Mouse (Mus musculus): ENCODE data around the gene Cnr2.
"Not testable (repeated sequence)": the region's sequence is repeated elsewhere in the genome, so short reads cannot be mapped to it uniquely, and the experiment has no call there.

The Cnr2 gene

DNA sequence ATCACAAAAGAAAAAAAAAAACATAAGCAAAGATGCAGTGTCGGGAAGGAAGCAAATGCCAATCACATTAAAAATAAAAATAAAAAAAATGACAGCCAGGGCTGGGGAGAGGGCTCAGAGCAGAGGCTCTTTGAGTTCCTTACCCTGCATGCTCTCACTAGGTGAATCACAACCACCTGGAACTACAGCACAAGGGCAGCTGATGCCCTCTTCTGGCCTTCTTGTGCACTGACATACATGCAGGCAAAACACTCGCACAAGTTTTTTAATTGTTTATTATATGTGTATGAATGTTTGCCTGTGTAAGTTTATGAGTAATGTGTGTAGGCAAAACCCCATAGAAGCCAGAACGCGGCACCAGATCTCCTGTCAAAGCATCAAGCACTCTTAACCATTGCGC is 36.6 kb downstream of the Cnr2 start:
- no peak for ATAC-seq (ENCODE audit: low TSS enrichment)

DNA sequence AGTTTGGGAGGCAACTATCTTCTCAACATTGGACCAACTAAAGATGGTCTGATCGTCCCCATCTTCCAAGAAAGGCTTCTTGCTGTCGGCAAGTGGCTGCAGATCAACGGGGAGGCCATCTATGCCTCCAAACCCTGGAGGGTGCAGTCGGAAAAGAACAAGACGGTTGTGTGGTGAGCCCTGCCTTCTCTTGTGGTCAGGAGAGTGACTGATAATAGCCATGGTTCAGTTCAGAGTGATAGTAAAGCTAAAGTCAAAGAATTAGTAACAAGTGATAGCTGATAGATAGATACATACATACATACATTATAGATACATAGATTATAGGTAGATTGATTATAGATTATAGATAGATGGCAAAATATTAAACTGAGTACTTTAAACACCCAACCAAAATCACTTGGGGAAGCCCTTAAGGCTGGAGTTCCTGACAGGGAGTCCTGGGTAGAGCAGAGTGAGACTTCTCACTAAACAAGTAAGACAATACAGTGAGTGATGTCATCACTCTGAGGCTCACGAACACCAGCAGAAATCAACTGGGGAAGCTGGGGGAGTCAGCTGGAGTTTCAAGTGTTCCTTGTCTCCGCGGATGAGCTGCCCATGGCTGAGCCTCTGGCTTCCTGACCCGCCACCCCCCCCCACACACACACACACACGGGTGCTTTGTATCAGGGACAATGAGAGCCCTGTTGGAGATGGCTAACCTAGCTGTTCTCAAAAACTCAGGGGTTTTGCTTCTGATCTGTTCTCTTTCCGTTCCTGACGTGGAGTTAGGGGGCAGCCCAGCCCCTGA is 39.7 kb downstream of the Cnr2 start:
- peak; percentile 31; the same call in 1 of the 2 replicates for ATAC-seq (ENCODE audit: low TSS enrichment)

DNA sequence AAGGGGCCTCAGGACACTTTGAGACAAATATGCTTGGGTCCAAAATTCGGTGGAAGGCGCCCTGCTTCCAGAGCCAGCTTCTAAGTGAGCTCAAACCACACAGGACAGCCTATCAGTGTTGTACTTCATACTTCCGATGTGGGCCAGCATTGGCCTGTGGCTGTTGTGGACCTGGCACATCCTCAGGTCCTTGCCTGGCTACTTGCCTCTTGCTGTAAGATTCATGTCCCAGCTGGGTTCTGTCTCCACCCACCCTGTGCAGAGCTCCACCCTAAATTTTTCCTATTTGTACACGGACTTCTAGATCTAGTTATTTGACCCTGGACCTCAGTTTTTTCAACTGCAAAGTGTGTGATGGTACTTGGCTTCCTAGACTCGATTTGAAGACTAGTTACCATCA is 40.3 kb downstream of the Cnr2 start:
- ATAC-seq (ENCODE audit: low TSS enrichment): no peak

DNA sequence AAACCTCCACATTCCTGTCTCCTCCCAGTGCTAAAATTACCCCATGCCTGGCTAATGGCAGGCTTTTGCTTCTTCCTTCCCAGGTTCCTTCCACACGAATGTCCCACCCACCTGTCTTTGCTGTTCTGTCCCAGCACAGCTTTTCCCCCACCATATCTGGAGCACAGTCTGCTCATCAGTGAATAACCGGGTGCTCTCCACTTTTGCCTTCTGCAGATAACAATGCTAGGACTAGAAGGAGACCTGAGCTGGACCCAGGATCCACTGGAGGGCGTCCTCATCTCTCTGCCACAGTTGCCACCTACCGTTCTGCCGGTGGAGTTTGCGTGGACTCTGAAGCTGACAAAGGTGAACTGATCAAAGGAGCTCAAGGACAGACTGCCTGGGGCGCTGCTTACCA is 43.7 kb downstream of the Cnr2 start:
- no peak for ATAC-seq (ENCODE audit: low TSS enrichment)

DNA sequence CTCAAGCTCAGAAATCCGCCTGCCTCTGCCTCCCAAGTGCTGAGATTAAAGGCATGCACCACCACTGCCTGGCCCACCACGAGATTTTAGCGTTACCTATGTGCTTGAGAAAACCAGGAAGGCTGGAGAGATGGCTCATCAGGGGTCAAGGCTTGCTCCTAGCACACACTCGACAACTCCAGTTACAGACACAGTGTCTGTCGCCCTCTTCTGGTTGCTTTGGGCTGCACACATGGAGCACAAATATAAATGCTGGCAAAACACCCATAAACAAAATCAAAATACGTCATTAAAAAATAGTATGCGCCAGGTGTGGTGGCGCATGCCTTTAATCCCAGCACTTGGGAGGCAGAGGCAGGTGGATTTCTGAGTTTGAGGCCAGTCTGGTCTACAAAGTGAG is 45.8 kb downstream of the Cnr2 start:
- not testable (repeated sequence) for ATAC-seq (ENCODE audit: low TSS enrichment)

DNA sequence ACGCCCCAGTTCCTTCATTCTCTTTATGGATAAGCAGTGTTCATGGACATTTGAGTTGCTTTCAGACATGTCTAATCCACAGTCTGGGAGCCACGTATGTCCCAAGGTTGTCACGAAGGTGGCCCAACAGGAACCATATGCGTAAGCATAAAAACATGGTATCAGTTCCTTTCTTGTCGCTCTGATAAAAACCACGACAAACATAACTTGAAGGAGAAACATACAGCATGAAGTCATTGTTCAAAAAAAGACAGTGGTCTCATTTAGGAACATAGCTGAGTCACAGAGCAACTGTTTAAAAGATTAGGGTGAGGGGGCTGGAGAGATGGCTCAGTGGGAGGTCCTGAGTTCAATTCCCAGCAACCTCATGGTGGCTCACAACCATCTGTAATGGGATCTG is 47.0 kb downstream of the Cnr2 start:
- ATAC-seq (ENCODE audit: low TSS enrichment): no peak

DNA sequence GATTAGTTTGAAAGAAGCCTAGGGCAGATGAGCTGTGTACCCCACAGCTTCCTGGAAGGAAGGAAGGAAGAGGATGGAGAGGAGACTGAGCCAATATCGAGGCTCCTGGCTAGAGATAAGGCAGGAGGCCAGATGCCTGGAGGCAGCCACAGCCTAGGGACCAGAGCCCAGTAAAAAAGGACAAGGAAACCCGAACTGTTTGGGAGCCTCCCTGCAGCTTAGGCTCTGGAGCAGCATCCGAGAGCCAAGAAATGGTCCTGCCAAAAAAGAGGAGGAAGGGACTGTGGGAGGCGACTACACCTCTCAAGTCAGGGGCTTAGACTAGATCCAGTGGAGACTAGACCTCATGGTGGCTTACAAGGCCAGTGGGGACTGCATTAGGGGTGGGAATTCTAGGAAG is 48.2 kb downstream of the Cnr2 start:
- no peak for ATAC-seq (ENCODE audit: low TSS enrichment)

DNA sequence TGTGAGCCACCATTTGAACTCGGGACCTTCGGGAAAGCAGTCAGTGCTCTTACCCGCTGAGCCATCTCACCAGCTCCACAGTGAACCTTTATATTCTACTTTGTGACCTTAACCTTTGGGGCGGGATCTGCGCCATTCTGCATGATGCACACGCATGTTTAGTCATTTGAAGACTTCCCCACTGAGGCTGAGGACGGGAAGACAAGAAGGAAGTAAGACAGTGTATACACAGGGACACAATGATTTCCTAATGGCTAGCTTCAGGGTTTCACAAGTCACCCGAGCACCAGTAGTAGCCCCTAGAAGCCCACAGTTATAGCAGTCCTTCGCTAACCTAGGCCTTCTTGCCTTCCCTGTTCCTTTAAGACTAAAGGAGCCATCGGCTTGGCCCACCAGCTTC is 50.5 kb downstream of the Cnr2 start:
- no peak for ATAC-seq (ENCODE audit: low TSS enrichment)

DNA sequence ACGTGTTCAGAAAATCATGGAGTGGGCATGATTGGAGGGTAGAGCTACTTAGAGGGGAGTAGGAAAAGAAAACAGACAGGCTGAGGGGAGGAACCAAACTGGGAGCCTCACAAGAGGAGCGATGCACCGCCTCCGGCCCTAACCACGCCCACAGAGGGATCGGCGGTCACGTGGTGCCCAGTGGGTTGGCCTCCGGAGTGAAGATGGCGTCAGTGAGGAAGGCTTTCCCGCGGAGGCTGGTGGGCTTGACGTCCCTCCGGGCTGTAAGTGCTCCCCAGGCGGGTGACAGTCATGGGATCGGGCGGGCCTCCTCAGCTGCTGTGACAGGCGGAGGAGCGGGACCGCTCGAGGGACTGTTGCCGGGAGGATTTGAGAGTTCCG is 51.1 kb downstream of the Cnr2 start, which contains the start of gene Hmgcl:
Gene Hmgcl, plus strand, starts transcription at position 171 of the 381 bp plus-strand sequence.
- peak; percentile 91 for ATAC-seq (ENCODE audit: low TSS enrichment)

DNA sequence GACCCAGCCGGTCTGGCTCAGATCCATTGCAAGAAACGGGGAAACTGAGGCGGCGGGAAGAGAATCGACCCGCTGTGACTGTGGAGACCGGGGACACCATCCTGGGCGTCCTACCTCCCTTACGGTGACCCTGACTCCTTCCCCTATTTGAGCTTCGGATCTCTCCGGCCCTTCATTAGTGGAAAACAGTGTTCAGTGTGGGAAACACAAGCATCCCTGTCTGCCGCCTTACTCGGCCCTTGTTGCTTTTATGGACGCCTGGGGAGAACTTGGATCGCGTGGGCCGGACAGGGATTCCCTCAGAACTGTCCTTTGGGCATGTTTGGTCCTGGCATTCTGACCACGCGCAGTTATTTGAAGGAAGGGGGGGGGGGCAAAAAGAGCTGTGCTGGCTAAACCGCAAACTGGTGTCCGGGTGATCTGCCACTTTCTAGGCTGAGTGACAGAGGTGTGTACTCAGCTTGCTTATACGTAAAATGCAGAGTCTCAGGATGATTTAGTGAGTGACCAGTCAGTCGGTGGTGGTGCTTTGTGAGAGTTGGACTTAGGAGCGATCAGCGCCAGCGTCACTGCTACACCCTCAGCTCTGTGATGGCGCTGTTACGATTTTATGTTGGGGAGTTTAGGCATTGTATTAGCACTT is 51.6 kb downstream of the Cnr2 start:
- ATAC-seq (ENCODE audit: low TSS enrichment): peak; percentile 42

DNA sequence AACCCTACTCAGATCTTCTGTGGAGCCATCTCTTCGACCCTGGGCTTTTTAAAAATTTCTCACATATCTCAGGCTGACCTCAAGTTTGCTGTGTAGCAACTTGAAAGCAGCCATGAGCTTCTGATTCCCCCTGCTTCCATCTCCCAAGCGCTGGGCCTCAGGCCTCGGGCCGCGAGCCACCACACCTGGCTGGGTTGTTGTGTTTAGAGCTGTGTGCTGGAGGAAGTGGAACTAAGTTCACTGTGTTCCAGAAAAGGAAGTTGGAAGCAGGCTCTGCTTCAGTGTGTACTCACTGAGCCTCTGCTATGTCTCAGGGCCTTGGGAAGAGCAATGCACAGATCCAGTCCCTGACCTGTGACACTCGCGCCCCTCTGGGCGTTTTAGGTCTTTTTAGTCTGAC is 52.9 kb downstream of the Cnr2 start:
- no peak for ATAC-seq (ENCODE audit: low TSS enrichment)

DNA sequence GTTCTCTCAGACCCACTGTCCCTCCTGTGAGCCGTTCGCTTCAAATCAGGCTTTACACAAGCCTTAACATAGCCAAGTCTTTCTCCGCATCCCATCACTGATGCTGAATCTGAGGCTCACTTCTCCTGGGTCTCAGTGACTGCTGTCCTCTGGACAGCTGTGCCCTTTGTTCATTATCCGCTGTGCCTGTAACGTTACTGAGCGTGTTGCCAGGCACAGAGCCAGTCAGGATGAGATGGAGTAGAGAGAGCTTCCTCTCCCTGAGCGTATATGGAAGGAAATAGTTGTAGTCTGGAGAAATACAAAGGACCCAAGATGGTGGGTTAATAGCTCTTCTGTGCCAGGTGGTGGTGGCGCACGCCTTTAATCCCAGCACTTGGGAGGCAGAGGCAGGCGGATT is 54.3 kb downstream of the Cnr2 start:
- ATAC-seq (ENCODE audit: low TSS enrichment): no peak

DNA sequence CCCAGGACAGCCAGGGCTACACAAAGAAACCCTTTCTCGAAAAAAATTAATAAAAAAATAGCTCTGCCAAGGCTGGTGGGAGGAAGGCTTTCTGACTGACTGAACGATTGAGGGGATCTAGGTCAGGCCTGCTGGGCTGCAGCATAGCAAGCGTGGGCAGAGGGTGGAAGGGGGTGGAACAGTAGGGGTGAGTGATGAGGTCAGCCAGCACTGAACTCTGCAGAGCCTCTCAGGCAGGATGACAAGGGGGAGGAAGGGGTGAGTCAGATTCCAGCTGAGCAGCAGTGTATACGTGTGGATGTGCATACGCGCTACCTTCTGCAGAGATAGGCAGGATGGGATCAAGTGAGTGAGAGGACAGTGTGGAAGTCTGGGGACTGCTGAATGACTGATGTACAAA is 54.7 kb downstream of the Cnr2 start:
- ATAC-seq (ENCODE audit: low TSS enrichment): no peak

DNA sequence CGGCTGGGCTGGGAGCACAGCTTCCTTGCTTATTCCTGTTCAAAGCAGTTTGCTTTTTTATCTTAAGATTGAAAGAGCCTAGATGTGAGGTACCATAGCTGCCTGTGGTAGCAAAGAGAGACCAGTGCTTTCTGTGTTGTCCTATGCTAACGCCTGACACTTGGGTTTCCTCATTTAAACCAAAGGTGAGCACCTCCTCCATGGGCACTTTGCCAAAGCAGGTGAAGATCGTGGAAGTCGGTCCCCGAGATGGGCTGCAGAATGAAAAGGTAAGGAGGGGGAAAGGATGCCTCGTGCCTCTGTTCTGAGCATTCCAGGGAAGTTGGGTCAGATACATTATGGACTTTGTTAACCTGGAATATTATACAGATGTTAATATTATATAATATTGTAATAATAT is 55.2 kb downstream of the Cnr2 start:
- no peak for ATAC-seq (ENCODE audit: low TSS enrichment)

DNA sequence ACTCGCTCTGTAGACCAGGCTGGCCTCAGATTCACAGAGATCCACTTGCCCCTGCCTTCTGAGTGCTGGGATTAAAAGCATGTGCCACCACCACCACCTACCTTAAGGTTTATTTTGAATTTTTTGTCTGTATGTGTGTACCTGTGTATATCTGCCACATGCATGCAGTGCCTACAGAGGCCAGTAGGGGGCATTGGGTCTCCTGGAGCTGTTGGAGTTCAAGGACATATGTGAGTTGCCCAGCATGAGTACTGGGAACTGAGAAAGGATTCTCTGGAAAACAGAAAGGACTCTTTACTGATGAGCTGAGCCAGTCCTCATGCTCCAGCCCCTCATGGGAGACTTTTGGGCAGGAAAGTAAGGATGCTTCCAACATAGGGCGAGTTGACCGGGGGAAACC is 56.3 kb downstream of the Cnr2 start:
- ATAC-seq (ENCODE audit: low TSS enrichment): no peak

DNA sequence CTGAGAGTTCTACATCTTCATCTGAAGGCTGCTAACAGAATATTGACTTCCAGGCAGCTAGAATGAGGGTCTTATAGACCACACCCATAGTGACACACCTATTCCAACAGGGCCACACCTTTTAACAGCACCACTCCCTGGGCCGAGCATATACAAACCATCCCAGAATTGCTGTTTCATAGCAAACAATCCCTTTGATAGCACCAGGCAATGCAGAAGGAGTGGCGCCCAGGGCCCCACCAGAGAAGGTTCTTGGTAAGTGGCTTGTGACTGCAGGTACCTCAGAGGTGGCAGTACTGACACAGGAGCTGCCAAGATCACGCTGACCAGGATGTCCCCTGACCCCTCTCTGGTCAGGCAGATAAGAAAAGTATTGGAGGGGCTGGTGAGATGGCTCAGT is 58.0 kb downstream of the Cnr2 start:
- no peak for ATAC-seq (ENCODE audit: low TSS enrichment)

DNA sequence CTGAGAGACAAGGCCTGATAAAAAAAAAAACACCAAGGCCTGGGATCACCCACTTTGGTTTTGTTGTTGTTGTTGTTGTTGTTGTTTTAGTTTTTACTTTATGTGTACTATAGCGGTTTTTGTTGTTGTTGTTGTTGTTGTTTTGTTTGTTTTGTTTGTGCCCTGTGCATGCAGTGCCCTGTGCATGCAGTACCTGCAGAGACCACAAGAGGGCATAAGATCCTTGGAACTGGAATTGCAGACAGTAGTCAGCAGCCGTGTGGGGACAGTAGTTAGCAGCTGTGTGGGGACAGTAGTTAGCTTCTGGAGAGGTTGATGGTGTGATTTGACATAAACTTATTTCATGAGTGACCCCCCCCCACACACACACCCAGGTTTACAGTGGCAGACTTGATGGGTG is 59.0 kb downstream of the Cnr2 start:
- ATAC-seq (ENCODE audit: low TSS enrichment): peak; percentile 51; the same call in 1 of the 2 replicates

DNA sequence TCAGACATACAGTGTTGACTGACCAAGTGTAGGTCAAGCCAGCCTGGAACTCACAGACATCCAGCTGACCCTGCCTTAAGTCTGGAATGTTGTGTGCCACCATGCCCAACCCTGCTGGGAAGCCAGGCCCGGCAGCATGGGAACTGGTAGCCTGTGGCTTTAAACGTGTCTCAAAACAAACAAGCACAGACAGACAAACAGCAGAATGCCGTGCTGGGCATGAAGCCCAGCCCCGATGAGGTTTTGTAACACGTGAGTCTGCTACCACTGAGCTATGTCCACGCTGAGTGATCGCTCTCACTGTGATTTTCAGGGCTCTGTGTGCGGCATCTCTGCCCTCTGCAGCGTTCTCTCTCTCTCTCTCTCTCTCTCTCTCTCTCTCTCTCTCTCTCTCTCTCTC is 60.7 kb downstream of the Cnr2 start:
- ATAC-seq (ENCODE audit: low TSS enrichment): no peak

DNA sequence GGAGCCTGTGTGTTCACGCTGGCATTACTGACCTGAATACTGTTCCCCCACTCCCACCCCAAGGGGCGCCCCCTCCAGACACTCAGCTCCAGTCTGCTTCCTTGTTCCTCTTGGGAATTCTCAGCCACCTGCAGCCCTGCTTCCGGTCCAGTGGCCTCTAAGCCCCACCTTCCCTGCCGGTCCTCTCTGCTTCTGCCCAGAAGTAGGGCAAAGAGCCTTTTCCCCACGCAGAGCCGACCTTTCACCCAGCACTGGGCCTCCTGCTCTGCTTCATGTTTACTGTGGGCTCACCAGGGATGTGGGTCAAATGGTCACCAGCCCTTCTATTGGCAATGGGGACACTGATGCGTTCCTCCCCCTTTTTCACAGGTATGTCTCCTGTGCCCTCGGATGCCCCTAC is 63.2 kb downstream of the Cnr2 start:
- no peak for ATAC-seq (ENCODE audit: low TSS enrichment)

DNA sequence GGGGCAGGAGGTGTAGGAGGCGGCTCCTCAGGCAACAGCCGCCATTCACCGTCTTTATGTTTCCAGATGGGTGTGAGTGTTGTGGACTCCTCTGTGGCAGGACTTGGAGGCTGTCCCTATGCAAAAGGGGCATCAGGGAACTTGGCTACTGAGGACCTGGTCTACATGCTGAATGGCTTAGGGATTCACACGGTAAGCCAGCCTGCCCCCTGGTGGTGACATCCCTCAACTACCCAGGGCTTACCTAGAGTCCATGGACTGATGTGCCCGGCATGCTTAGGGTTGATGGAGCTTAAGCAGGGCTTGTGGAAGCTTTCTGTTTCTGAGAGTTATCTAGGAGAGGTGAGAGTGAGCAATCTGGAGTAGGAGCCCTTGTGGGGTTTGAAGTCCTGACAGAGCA is 65.5 kb downstream of the Cnr2 start:
- ATAC-seq (ENCODE audit: low TSS enrichment): peak; percentile 44

DNA sequence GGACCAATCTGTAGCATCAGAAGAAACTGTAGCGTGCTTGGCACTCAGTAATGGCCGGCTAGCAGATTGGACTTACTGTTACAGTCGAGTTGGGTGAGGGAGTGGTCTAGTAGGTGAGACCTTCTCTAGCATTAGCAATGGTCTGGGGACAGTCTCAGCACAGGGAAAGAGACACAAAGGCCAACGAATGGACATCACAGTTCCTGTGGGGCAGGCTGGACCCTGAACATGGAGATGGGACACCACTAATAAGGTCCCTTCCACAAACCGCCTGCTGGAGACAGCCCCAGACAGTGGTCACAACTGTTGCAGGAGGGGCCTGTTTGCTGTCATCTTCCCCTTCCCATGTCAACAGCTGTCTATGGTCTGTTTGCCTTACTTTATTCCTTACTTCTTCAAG is 66.5 kb downstream of the Cnr2 start:
- no peak for ATAC-seq (ENCODE audit: low TSS enrichment)

DNA sequence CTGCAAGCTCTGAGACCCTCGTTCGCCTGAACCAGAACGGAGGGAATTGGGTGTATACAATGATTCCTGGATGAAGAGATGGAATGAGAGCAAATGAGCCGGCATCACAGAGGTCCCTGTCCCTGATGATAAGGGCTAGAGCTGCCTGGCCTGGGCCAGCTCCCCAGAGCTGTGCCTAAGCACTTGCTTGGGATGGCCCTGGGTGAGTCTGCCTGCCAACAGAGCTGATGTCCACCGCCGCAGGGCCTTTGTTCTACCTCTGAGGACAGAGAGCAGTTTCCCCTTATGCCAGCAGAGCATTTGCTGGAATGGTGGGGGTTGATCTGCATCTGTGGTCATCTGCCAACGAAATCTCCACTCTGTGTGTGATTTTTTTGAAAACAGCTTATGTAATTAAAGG is 67.0 kb downstream of the Cnr2 start:
- no peak for ATAC-seq (ENCODE audit: low TSS enrichment)

DNA sequence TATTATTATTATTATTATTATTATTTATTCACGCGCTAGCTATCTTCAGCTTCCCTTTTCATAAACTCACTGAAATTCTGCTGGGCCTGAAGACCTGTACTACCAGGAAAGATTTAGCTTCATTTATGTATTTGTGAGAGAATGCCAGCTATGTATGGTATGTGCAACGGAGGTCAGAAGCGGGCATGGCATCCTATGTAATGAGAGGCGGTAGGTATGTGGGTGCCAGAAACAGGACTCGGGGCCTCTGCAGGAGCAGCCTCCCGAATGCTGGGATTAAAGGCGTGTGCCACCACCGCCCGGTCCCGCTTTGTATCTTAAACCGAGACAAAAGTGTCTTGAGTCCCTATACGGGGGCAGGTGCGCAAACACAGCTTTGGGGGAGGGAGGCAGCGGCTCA is 67.8 kb downstream of the Cnr2 start:
- ATAC-seq (ENCODE audit: low TSS enrichment): peak; percentile 2; the same call in 1 of the 2 replicates
